Mouse (Mus musculus): ENCODE measurements at regions not wholly inside any gene's neighbourhood (a gene's known extent, or its start where the extent isn't known, plus 50 kb on each side); places are given as distances from the start of the nearest gene placed in this dataset.
A peak's percentile ranks its signal among the peaks of the same experiment; 100 is the strongest.

DNA sequence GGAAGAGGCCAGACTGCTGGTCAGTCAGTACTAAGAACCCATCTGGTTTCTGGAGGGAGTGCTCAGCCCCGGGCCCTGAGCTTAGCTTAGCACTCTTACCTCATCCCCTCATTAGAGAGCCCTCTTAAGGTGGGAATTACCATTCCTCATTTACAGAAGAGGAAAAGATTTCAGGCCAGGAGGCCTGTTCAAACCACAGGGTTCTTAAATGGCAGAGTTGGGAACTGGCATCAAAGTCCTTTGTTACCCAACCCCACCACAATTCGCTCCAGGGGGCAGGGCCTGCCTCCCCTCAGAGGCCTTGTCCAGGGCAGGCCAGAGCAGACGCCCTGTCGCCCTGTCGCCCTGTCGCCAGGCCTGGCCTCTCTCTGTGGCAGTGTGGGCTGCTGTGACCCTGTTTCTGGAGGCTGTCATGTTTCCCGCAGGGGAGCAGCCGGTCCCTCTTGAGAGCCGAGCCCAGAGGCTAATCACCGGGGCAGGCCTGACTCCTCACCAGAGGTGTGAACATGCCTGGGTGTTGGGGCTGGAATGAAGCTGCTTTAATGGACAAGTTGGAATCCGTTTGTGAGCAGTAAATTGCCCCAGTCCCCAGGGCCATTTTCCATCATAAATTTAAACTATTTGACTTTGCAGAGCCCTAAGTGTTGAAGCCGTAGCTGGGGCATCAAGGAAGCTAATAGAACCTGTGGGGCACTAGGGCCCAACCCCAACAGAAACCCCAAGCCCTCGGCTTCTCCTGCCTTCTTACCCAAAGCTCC is 116.9 kb upstream of the Haao start:
- no peak for DNase-seq (ENCODE audit: low read depth, low spot score)

DNA sequence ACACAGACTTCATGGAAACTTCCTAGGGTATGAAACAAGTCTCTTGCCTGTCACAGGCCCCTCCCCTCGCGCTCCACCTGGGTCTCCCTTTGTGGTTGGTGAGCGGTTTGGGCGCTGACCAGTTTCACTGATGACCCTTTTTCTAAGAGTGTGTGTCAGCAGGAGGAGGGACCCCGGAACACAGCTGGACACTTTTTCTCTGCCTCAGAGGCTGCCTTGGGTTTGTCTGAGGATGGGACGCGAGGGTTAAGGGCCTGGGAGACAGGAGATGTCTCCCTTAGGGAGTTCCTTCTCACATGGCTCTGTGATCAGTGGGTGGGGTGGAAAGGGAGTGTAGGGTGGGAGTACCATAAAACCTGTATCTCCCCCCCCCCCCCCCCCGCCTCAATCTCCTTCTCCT is 115.8 kb upstream of the Haao start:
- DNase-seq (ENCODE audit: low read depth, low spot score), result no peak

DNA sequence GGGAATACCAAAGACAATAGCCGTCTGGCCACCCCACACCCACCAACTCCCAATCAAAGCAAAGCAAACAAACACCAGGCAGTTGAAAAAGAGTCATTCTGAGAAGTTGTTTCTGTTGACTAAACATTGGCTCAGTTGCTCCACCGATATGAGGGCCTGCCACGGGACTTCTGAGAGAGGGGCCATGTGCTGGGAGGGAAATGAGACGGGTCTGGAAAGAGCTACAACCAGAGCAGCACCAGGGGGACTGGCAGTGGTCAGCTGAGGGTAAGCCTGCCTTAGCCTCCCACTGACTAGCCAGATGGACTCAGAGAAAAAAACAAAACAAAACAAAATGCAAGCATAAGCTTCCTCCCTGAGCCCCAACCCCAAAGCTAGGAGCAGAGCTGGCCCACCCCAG is 115.1 kb upstream of the Haao start:
- DNase-seq (ENCODE audit: low read depth, low spot score), result no peak

DNA sequence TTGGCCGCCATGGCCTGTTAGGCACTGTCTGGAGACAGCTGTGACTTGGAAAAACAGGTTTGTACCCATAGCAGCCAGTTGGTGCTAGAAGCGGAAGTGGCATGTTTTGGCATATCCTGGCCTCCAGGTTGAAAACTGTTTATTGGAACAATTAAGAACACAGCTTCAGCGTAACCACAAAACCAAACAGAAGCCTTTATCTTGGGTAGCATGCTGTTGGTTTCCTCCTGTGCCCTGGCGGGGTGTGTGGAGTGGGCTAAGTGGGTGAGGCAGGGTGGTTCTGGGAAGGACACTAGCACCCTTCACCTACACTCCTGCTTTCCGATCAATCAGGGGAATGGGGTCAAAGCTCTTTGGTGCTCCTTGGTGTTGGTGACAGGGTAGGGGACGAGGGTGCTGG is 114.4 kb upstream of the Haao start:
- DNase-seq (ENCODE audit: low read depth, low spot score), result no peak

DNA sequence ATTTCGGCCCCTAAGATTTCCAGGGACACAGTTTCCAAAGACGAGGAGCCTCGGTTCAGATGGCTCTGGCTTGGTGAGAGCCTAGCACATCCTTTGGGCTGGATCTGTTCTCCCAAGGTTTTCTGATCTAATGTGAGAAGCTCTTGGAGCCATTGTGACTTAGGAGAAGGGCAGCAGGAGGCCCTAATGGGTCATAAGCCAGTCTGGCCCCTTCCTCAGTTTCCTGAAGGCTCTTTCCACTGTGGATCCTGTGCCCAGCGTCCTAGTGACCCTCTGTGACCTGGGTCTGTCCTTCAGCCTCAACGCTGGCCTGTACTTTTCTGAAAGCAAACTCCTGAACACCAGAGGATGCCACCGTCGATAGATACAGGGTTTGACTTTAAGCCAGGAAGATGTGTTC is 113.1 kb upstream of the Haao start:
- no peak for DNase-seq (ENCODE audit: low read depth, low spot score)

DNA sequence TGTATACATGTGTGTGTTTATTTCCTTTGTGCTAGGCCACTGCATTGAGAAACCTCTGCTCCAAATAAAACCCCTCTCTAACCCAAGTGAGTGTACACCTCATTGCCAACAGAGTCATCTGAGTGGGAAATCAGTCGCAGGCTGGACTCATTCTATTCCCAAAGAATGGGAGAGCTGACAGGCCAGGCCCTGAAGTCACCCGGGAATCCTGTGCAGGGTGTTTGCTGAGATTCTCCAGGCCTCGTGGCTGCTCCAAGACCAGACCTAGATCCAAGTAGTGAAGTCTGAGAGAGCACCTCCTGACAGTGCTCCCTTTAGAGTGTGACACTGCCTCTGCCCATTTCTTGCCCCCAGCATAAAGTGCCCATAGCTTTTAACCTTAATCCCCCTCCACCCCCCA is 112.4 kb upstream of the Haao start:
- DNase-seq (ENCODE audit: low read depth, low spot score), result no peak

DNA sequence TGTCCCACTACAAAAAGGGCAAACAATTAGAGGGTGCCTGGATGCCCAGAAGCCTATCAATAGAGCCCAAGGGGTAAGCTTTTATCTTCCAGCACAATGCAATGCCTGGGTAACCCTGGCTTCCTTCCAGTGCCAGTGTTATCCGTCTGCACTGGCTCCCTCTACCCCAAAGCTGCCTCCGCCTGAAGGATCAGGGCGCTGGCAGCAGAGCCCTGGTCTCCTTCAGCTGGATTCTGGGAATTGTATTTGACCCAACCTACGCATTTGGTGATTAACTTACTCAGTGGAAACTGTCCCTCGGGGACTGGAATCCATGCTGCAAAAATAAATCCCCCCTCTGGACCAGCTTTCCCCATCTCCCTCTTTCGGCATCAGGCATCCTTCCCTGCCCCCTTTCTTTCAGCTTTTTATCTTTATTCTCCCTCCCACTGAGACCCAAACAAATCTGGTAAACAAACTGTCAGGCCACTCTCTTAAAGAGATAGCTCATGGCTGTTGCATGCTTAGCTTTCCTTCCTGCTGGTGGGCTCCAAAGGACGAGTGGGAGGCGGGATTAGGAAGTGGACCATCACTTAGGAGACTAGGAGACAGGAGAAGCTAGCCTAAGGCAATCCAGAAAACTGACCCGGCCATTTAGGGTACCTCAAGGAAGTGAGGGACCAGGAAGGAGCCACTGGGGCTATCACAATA is 111.5 kb upstream of the Haao start:
- no peak for DNase-seq (ENCODE audit: low read depth, low spot score)

DNA sequence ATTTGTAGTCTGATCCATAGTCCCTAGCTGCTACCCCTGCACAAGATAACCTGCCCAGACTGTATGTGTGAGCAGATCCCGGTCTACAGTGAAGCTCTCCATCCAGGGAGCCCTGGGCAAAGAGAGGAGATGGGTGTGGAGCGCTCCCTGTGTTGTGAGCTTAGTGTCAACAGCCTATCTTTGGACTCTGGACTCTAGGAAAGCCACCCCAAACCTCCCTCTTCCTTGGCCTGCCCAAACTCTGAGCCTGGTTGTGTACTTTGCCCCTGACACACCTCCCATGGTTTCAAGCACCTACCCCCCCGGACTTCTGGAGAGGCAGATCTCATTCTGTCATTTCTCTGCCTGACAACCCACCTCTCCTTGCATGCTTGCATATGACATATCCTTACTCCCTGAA is 110.9 kb upstream of the Haao start:
- no peak for DNase-seq (ENCODE audit: low read depth, low spot score)

DNA sequence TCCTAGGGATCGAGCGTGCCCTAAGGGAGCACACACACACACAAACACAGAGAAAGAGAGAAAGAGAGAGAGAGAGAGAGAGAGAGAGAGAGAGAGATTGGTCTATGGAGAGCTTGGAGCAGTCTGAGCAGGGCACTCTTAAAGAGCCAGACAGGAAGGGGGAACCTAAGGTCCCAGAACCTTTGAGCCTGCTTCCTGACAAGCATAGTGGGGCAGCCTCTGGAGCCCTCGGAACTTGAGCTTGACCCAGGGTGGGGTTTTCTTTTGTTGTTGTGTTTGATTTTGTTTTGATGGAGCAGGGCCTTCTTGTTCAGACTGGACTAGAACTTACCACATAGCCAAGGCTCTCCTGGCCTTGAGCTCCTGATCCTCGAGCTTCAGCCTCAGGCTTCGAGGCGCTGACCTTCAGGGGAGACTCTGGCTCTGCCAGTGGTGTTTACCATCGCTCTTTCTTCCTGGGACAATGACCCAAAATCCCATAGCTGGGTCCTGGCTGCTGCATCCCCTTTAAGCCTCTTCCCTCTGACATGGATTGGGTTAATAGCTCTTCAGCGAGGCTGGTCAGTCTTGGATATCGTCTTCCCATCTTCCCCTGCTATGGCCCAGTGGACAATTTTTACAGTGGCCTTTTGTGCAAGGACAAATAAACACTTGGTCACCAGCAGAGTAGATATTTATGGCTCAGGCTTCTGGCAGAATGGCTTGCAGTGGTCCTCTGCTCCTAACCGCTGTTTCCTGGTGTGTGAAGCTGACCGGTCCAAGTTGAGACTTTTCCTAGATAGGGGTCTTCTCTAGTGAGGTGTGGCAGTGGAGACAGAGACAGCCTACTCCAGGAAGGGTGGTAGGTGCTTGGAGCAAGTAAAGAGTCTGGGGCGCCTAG is 110.1 kb upstream of the Haao start:
- no peak for DNase-seq (ENCODE audit: low read depth, low spot score)

DNA sequence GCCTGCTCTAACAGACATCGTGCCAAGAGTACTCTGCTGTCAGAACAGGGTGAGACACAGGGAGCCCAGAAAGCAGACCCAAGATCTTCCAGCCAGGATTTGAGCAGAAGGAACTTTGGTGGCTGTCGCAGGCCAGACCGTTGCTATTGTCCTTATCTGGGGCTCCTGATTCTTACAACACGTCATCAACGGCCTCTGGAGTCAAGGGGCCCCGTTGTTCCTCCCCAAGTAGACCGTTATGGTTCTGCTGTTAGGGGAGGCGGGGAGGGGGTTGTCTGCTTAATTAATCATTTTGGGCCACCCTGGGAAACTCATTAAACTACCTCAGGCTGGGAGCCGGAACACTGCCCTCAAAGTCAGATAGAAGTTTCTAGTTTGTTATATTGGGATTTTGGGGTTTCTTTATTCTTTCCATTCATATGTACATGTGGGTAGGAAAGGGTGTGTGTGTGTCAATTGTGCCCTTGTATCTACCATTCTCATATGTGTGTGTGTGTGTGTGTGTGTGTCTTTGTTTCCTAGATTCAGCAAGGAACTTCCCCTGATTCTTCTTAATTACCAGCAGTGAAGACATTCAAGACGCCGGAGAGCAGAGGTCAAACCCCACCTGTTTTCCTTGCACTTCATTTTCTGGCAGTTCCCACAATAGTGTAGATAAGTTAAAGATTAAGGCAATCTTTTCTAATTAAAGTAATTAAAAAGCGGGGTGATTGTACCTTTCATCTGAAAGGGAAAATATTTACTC is 109.2 kb upstream of the Haao start:
- DNase-seq (ENCODE audit: low read depth, low spot score), result no peak

DNA sequence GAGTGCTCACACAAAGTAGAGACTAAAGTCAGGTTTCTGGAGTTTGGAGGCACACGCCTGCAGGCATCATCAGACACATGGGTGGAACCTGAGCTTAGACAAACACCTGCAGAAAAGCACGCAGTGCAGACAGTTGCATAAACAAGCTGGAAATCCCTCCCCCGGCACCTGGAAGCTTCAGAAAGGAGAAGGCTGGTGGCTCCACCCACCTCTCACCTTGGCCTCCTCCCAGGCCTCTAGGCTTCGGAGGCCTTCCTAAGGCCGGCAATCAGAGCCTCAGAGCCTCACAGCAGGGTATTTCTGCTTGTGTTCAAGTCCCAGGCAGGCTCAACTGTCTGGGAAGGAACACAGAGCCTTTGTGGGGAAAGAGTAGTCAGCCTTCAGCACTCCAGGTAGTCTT is 108.2 kb upstream of the Haao start:
- peak; percentile 89 for DNase-seq (ENCODE audit: low read depth, low spot score)

DNA sequence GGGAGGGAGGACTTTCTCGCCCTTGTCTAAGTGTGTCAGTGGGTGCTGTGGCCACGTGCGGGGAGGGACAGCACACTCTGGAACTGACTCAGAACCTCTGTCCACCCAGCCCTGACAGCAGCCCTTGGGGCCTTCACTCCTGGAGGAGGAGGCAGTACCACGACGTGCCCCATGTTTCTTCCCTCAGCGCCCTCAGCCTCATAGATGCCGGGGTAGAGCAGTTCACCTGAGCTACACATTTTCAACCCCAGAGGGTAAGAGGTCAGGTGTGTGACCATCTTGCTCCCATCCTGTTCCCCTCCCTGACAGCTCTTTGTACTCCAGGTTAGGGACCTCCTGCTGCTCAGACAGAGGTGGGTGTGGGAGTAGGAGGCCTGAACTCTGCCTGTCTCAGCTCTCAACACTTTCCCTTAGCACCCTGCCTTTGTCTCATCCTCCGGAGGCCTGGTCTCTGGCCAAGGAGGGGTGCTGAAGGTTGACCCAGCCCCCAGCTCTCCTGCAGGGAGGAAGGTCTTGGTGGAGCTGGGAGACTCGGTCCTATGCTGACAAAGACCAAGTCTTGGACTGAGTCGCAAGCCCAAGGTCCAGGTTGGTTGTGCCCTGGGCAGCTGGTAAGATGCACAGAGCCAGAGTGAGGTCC is 107.4 kb upstream of the Haao start:
- DNase-seq (ENCODE audit: low read depth, low spot score), result peak; percentile 46

DNA sequence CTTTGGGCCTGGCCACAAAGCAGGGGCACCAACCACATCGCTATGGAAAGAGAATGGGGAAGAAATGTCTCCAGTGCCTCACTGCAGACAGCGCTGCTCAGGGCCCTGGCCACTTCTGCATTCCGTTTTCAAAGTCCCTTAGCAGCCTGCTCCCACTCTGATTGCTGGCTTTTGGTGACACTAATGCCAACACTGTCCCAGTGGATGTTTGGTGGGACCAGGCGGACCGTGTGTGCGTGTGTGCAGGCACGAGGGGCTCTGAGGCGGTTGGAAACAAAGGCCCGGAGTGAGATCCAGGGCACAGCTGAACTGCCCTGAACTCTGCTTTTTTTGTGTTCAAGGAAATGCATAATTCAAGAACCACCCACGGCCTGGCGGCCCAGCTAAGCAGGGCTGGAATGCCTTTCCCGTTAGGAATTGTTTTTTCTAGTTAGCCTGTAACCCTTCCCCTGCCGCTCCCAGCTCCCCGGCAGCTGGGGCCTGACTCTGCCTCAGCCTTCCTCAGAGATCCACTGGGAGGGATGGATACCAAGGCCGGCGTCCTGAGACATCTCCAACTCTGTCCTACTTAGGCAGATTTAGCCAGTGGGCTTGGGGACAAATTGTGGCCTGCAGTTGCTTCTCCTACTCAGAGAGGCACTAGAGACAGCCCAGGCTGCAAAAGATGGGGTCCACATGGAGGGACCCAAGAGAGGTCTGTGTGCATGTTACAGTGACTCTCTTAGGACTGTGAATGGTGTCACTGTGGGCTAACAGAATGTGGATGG is 106.7 kb upstream of the Haao start:
- DNase-seq (ENCODE audit: low read depth, low spot score), result peak; percentile 82

DNA sequence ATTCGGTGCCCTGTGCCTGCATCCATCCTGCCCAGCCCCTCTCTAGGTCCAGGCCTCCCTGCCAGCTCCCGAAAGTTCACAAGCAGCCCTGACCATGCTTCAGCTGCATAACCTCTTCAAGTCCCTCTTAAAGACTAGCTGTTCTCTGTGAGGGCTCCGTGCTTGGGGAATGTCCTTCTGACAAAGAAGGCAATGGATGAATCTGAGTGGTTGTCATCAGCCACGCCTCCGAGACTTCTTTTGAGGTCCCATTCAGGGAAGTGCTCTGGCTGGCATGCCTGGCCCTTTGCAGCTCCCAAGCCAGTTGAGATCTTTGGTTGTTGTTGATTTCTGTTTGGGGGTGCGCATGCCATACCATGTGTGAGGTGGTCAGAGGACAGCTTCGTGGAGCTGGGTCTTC is 105.9 kb upstream of the Haao start:
- peak; percentile 38 for DNase-seq (ENCODE audit: low read depth, low spot score)

DNA sequence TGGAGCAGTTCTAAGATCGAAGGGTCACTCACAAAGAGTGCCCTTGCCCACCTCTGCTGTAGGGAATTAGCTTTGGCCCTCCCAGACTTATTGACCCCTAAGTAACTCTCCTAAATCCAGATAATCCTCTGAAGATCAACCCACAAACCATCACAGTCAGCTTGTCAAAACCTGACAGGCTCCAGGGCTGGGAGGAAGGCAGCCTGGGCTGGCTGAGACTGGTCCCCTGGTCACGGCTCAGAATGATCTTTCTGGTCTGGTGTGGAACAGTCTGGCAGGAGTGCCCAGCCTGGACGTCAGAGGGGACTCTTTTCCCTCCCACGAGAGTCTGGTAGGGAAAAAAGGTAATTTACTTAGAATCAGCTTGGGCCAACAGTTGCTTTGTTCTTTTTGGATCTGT is 99.0 kb upstream of the Haao start:
- DNase-seq (ENCODE audit: low read depth, low spot score), result no peak

DNA sequence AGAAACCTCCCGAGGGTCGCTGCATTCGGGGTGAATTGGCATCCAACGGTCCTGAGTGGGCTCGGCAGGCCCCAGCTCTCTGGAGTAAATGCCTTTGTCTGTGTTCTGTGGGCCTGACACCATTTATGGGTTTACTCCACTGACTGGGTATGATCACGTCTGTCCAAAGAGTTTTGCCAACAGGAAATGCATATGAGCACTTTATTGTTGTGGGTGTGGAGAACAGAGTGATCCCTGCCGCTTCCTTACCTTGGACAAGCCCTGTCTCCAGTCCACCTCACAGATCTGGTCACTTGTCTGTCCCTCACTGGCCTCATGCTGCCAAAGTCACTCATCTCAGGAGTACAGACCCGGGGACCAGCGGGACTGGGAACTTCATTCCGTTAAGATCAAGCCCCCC is 91.6 kb upstream of the Haao start:
- no peak for DNase-seq (ENCODE audit: low read depth, low spot score)

DNA sequence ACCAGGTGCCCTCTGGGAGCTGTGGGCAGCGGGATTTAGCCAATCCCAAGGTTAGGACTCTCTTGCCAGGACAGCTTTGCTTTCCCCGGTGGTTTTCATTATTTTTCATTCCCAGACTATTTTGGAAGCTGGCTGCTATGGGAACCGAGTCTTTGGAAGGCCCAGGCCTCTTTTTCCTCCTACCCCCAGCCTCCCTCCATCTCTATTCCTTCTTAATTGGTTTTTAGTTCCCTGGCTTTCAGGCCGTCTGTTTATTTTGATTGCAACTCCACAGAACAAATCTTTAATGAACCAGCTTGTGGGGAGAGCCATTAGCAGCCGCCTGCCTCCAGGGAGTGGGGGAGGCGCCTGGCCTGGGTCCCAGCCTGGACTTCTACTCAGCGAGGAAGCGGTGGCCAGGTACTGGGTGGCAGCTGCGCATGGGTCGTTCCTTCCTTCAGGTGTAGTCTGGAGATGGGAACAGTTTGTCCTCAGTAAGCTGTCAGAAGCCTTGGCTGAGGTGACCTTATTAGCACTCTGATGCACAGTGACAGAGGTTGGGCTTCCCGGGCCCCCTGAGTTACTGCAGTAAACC is 91.0 kb upstream of the Haao start:
- DNase-seq (ENCODE audit: low read depth, low spot score), result no peak

DNA sequence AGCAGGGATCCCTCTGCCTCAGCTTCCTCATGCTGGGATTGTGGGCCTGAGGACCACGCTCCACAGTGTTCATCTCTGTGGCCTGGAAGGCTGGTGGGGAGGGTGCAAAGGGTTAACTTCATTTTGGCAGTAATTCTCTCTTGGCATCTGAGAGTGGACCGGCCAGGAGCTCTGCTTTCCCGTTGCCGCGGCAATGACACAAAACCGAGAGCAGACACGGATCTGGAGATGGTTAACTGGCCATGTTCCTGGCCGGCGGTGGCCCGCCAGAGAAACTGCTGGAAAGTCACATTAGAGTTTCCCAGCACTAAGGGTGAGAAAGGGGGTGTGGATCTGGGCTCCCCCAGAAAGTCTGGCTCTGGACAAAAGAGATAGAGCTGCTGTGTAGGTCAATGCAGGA is 89.8 kb upstream of the Haao start:
- DNase-seq (ENCODE audit: low read depth, low spot score), result no peak

DNA sequence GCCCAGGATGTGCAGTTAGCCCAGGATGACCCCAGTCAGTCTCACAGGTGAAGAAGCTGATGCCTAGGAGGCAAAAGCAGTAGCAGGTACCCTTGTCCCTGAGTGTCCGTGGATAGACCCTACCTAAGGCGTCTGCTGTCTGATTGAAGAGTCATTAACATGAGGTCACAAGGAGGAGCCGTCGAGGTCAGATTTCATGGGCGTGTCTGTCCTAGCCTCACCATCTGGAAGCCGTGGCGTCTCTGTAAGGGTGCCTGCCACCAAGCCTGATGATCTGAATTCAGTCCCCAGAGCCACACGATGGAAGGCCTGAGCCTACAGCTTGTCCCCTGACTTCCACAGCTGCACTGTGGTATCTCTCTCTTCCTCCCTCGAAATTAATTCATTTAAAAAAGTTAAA is 88.9 kb upstream of the Haao start:
- DNase-seq (ENCODE audit: low read depth, low spot score), result peak; percentile 62

DNA sequence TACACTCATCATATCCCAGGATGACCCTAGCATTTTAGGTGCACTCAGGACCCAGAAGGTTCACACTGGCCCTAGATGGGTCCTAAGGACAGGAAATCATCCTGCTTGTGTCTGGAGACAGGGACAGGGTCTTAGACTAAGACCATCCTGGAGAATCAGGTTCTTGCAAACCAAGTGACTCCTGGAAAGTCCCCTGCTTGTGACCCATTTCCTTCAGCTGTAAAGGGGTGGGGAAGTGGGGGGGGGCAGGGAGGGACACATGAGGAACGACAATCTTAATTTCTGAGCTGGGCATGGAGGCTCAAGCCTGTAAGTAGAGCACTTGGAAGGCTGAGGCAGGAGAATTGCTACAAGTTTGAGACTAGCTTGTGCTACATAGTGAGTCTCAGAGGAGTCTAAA is 88.2 kb upstream of the Haao start:
- DNase-seq (ENCODE audit: low read depth, low spot score), result no peak
